Mouse (Mus musculus): ENCODE results near the gene Gm35134.
"Not testable (repeated sequence)": the region's sequence is repeated elsewhere in the genome, so short reads cannot be mapped to it uniquely, and the experiment has no call there.

Gm35134 gene

GRCm38 (mm10) chrY:19112707-19113106 lies at the start of gene Gm35134:
Gene Gm35134 (plus strand): TSS chrY:19113007.
- DNase-seq (ENCODE audit: extremely low spot score) = not testable (repeated sequence)
